Mouse (Mus musculus) embryo, embryonic 11 days (tissue): ENCODE results near the gene Rps6kc1.

Experiments used
- DNase-seq: peaks from one replicate; pipeline ENCODE4 v3.0.0-alpha.2; 2015

Gene Rps6kc1

GRCm38 (mm10) chr1:190757899-190758298, 153.7 kb downstream of the Rps6kc1 start:
- DNase-seq: no peak

- DNase-seq: peak; percentile 58
Measured at GRCm38 (mm10) chr1:190751794-190752570, 159.6 kb downstream of the Rps6kc1 start.

GRCm38 (mm10) chr1:190748937-190749336, 162.6 kb downstream of the Rps6kc1 start:
- DNase-seq: no peak

GRCm38 (mm10) chr1:190741421-190741820, 170.1 kb downstream of the Rps6kc1 start:
- no peak for DNase-seq

- DNase-seq: no peak
Measured at GRCm38 (mm10) chr1:190732803-190733202, 178.8 kb downstream of the Rps6kc1 start.

GRCm38 (mm10) chr1:190729516-190730088, 182.0 kb downstream of the Rps6kc1 start:
- DNase-seq: no peak

GRCm38 (mm10) chr1:190728111-190728651, 183.4 kb downstream of the Rps6kc1 start:
- DNase-seq: no peak

- DNase-seq: no peak
Measured at GRCm38 (mm10) chr1:190727385-190727784, 184.2 kb downstream of the Rps6kc1 start.

GRCm38 (mm10) chr1:190724591-190725380, 186.8 kb downstream of the Rps6kc1 start:
- DNase-seq: no peak

- no peak for DNase-seq
Measured at GRCm38 (mm10) chr1:190723926-190724430, 187.6 kb downstream of the Rps6kc1 start.

GRCm38 (mm10) chr1:190713848-190714247, 197.7 kb downstream of the Rps6kc1 start:
- no peak for DNase-seq

GRCm38 (mm10) chr1:190697576-190697975, 214.0 kb downstream of the Rps6kc1 start:
- peak; percentile 31 for DNase-seq

- DNase-seq: peak; percentile 78
Measured at GRCm38 (mm10) chr1:190695589-190695988, 216.0 kb downstream of the Rps6kc1 start.

- no peak for DNase-seq
Measured at GRCm38 (mm10) chr1:190690528-190691262, 220.9 kb downstream of the Rps6kc1 start.

- no peak for DNase-seq
Measured at GRCm38 (mm10) chr1:190683060-190683459, 228.5 kb downstream of the Rps6kc1 start.

- peak; percentile 36 for DNase-seq
Measured at GRCm38 (mm10) chr1:190682021-190682926, 229.3 kb downstream of the Rps6kc1 start.

GRCm38 (mm10) chr1:190675455-190675854, 236.1 kb downstream of the Rps6kc1 start:
- DNase-seq: no peak

- DNase-seq: peak; percentile 26
Measured at GRCm38 (mm10) chr1:190669099-190669498, 242.5 kb downstream of the Rps6kc1 start.

GRCm38 (mm10) chr1:190667821-190668220, 243.7 kb downstream of the Rps6kc1 start:
- no peak for DNase-seq

- DNase-seq: no peak
Measured at GRCm38 (mm10) chr1:190667326-190667725, 244.2 kb downstream of the Rps6kc1 start.

GRCm38 (mm10) chr1:190665490-190665875, 246.1 kb downstream of the Rps6kc1 start:
- no peak for DNase-seq
